Mouse (Mus musculus) liver, adult 2 months (tissue): ENCODE data around the gene Smo. TPM values are rescaled to one million over a fixed set of nuclear protein-coding genes. Genes with fewer than 3 reads are reported as not detected.

ENCODE experiments used
- DNase-seq: peaks from one replicate; pipeline ENCODE4 v3.0.0-alpha.2; 2011; ENCODE audit warnings: low read depth, low spot score; ENCODE audit errors: extremely low read depth
- H3K27ac ChIP-seq: fragments of 200-500 bp; replicated peaks from 2 replicates; pipeline ENCODE4 v1.5.1; 2012; ENCODE audit warnings: low read depth, mild to moderate bottlenecking, control low read depth, inconsistent platforms, low read length; ENCODE audit not compliant: insufficient read depth
- H3K27me3 ChIP-seq: fragments of 200-500 bp; 2 replicates; pipeline ENCODE4 v1.6.1; 2012; ENCODE audit warnings: mild to moderate bottlenecking, moderate library complexity, low read length, inconsistent platforms; ENCODE audit not compliant: control insufficient read depth, insufficient read depth
- H3K36me3 ChIP-seq: fragments of 200-500 bp; 2 replicates; pipeline ENCODE4 v1.6.1; 2012; ENCODE audit warnings: low read length, inconsistent platforms; ENCODE audit not compliant: control insufficient read depth, insufficient read depth
- H3K4me1 ChIP-seq: fragments of 200-500 bp; 2 replicates; pipeline ENCODE4 v1.6.1; 2011; ENCODE audit warnings: low read length; ENCODE audit not compliant: control insufficient read depth, insufficient read depth
- H3K4me3 ChIP-seq: fragments of 200-500 bp; 2 replicates; pipeline ENCODE4 v1.5.1; 2011; ENCODE audit warnings: low read depth, mild to moderate bottlenecking, control low read depth, low read length, moderate library complexity; ENCODE audit not compliant: insufficient read depth
- H3K79me2 ChIP-seq: fragments of 200-500 bp; 2 replicates; pipeline ENCODE4 v1.6.1; 2012; ENCODE audit warnings: inconsistent platforms, mild to moderate bottlenecking, low read length, moderate library complexity; ENCODE audit not compliant: control insufficient read depth, insufficient read depth
- H3K9ac ChIP-seq: fragments of 200-500 bp; 2 replicates; pipeline ENCODE4 v1.6.1; 2012; ENCODE audit warnings: low read depth, mild to moderate bottlenecking, control low read depth, inconsistent platforms, low read length
- CTCF ChIP-seq: fragments of 200-500 bp; IDR thresholded peaks from 2 replicates; pipeline ENCODE4 v1.5.1; 2011; ENCODE audit warnings: low read depth, low read length, control low read depth
- POLR2A ChIP-seq: fragments of 200-500 bp; IDR thresholded peaks from 2 replicates; pipeline ENCODE4 v1.6.1; 2011; ENCODE audit warnings: low read length, control low read depth; ENCODE audit not compliant: insufficient read depth; ENCODE audit errors: extremely low read depth
- WGBS: fragments of 180-500 bp; shearing (Covaris S2); methylation state at CpG from one replicate; pipeline ENCODE4 v1.1.7; 2018; 5-methylcytosine and 5-hydroxymethylcytosine counted together
- polyA plus RNA-seq: library from polyadenylated mRNA; depleted of rRNA; stranded (reverse); fragments of >200 nt; gene quantifications from 2 replicates; pipeline ENCODE4 v1.2.3, GENCODE M21; 2012
- total RNA-seq: library from RNA; depleted of rRNA; stranded (reverse); fragments of >200 nt; gene quantifications from 2 replicates; pipeline ENCODE4 v1.2.3, GENCODE M21; 2014

The Smo gene
- total and polyA plus RNA-seq, 2 experiments: 4.1 to 10.5 TPM

- 80% methylated on average over 10 of the region's 10 CpGs for WGBS
- Histone ChIP-seq H3K79me2 (no peaks in the 10 kb centered on the region), H3K4me1 (no peaks in the 10 kb centered on the region), H3K9ac (no peak overlapping the region), H3K36me3 (no peaks in the 10 kb centered on the region), H3K27me3 (no peaks in the 10 kb centered on the region), H3K4me3 (no peak overlapping the region), H3K27ac (no peak overlapping the region)
- TF ChIP-seq CTCF (no peak), POLR2A (no peak)
- DNase-seq: no peak
These were observed 17.8 kb upstream of the Smo start for GRCm38 (mm10) chr6:29717541-29717940.

- Histone ChIP-seq H3K36me3 (no peaks in the 10 kb centered on the region), H3K79me2 (no peaks in the 10 kb centered on the region), H3K4me1 (no peaks in the 10 kb centered on the region), H3K27me3 (no peaks in the 10 kb centered on the region), H3K27ac (no peak overlapping the region), H3K4me3 (no peak overlapping the region), H3K9ac (no peak overlapping the region)
- peak; percentile 34 for DNase-seq
- TF ChIP-seq POLR2A (no peak), CTCF (no peak)
- WGBS: 64% methylated on average over 14 of the region's 14 CpGs
These were observed 17.3 kb upstream of the Smo start for GRCm38 (mm10) chr6:29717952-29718521.

- H3K9ac ChIP-seq: no peak overlapping the region
- no peaks in the 10 kb centered on the region for H3K4me1 ChIP-seq
- H3K36me3 ChIP-seq: no peaks in the 10 kb centered on the region
- no peaks in the 10 kb centered on the region for H3K79me2 ChIP-seq
- 72% methylated on average over 15 of the region's 15 CpGs for WGBS
- DNase-seq: no peak
- TF ChIP-seq POLR2A (no peak), CTCF (no peak)
- H3K4me3 ChIP-seq: no peak overlapping the region
- H3K27ac ChIP-seq: no peak overlapping the region
- no peaks in the 10 kb centered on the region for H3K27me3 ChIP-seq
These were observed 16.4 kb upstream of the Smo start for GRCm38 (mm10) chr6:29718894-29719329.

GRCm38 (mm10) chr6:29721890-29722289, 13.4 kb upstream of the Smo start:
- no peaks in the 10 kb centered on the region for H3K36me3 ChIP-seq
- H3K4me3 ChIP-seq: no peak overlapping the region
- H3K27ac ChIP-seq: no peak overlapping the region
- TF ChIP-seq POLR2A (no peak), CTCF (no peak)
- no peaks in the 10 kb centered on the region for H3K79me2 ChIP-seq
- H3K27me3 ChIP-seq: no peaks in the 10 kb centered on the region
- DNase-seq: no peak
- WGBS: 65% methylated on average over 2 of the region's 2 CpGs
- no peak overlapping the region for H3K9ac ChIP-seq
- H3K4me1 ChIP-seq: no peaks in the 10 kb centered on the region

- no peak for TF ChIP-seq POLR2A
- no peak for TF ChIP-seq CTCF
- Histone ChIP-seq H3K79me2 (no peaks in the 10 kb centered on the region), H3K27me3 (no peaks in the 10 kb centered on the region), H3K9ac (no peak overlapping the region), H3K36me3 (no peaks in the 10 kb centered on the region), H3K4me3 (no peak overlapping the region), H3K4me1 (no peaks in the 10 kb centered on the region), H3K27ac (no peak overlapping the region)
- DNase-seq: no peak
- 61% methylated on average over 1 of the region's 1 CpGs for WGBS
These were observed 8.6 kb upstream of the Smo start for GRCm38 (mm10) chr6:29726576-29727200.

- H3K27ac ChIP-seq: no peak overlapping the region
- DNase-seq: no peak
- H3K4me1 ChIP-seq: no peaks in the 10 kb centered on the region
- H3K27me3 ChIP-seq: no peaks in the 10 kb centered on the region
- H3K9ac ChIP-seq: no peak overlapping the region
- no peak overlapping the region for H3K4me3 ChIP-seq
- H3K79me2 ChIP-seq: no peaks in the 10 kb centered on the region
- no peak for TF ChIP-seq POLR2A
- TF ChIP-seq CTCF: no peak
- no peaks in the 10 kb centered on the region for H3K36me3 ChIP-seq
- 84% methylated on average over 3 of the region's 3 CpGs for WGBS
These were observed 7.3 kb upstream of the Smo start for GRCm38 (mm10) chr6:29728035-29728434.
